Mouse (Mus musculus): ENCODE measurements at regions not wholly inside any gene's neighbourhood (a gene's known extent, or its start where the extent isn't known, plus 50 kb on each side); places are given as distances from the start of the nearest gene placed in this dataset.

GRCm38 (mm10) chr16:66013608-66014007, 198.6 kb downstream of the Vgll3 start:
- no peaks in the 10 kb centered on the region for H3K4me1 ChIP-seq (ENCODE audit: control insufficient read depth, insufficient read depth, low read length)
- 0 out of 2 replicates have a peak, but pooled peaks have one; percentile 2 for TF ChIP-seq CTCF (IDR thresholded peaks at IDR 0.05; ENCODE audit: extremely low read depth, insufficient read depth, low read length)
- no peak for TF ChIP-seq POLR2A (IDR thresholded peaks at IDR 0.05; ENCODE audit: extremely low read depth, insufficient read depth, low read length)
- H3K4me3 ChIP-seq (ENCODE audit: insufficient read depth, low read length): no peak overlapping the region
- no peak overlapping the region for H3K27ac ChIP-seq (ENCODE audit: insufficient read depth, low read length)

DNA sequence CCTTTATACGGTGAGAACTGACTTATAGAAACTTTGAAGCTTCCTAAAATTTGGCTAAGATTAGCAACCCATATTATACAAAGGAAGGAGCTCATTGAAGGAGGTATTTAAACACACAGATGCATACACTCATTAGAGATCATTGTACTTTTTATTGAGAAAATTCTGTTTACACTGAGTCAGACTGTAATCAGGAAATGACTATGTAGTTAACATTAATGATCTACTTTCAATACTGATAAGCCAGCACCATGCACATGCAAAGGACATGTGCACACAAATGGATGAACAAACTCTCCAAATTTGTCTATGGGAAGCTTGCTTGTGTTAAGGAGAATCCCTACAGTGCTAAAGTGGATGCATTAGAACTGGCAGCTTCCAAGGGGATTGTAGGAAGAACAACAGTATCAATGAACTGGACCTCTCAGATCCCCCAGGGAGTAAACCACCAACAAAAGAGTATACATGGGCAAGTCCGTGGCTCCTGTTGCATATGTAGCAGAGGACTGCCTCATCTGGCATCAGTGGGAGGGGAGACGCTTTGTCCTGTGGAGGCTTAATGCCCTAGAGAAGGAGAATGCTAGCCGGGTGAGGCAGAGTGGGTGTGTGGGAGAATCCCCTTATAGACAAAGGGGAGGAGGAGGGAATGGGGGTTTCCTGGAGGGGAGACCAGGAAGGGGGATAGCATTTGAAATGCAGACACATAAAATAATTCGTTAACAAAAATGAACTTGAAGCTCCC, 200.0 kb downstream of the Vgll3 start:
- no peak overlapping the region for H3K4me3 ChIP-seq (ENCODE audit: insufficient read depth, low read length)
- H3K27ac ChIP-seq (ENCODE audit: insufficient read depth, low read length): no peak overlapping the region
- no peaks in the 10 kb centered on the region for H3K4me1 ChIP-seq (ENCODE audit: control insufficient read depth, insufficient read depth, low read length)
- TF ChIP-seq CTCF (IDR thresholded peaks at IDR 0.05; ENCODE audit: extremely low read depth, insufficient read depth, low read length): no peak
- no peak for TF ChIP-seq POLR2A (IDR thresholded peaks at IDR 0.05; ENCODE audit: extremely low read depth, insufficient read depth, low read length)

DNA sequence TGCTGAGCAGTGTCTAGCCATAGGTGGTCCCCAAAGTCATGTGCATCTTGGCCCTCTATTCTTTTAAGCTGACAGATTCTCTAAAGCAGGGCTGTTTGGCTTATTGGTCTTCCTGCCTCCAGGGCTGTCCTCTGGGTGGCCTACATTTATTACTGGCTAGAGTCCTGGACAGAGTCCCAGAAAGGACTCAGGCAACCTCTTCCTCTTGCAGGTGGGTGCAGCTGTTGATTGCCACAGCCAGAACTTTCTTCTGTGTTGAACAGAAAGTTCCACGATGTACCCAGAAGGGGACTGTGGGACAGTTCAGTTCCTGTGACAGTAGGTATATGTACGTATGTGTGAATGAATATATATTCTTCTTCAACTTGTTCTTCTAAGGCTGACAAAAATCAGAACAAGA, 202.0 kb downstream of the Vgll3 start:
- Histone ChIP-seq H3K27ac (ENCODE audit: insufficient read depth, low read length) (no peak overlapping the region), H3K4me1 (ENCODE audit: control insufficient read depth, insufficient read depth, low read length) (no peaks in the 10 kb centered on the region), H3K4me3 (ENCODE audit: insufficient read depth, low read length) (no peak overlapping the region)
- TF ChIP-seq CTCF (IDR thresholded peaks at IDR 0.05; ENCODE audit: extremely low read depth, insufficient read depth, low read length) (no peak), POLR2A (IDR thresholded peaks at IDR 0.05; ENCODE audit: extremely low read depth, insufficient read depth, low read length) (no peak)

DNA sequence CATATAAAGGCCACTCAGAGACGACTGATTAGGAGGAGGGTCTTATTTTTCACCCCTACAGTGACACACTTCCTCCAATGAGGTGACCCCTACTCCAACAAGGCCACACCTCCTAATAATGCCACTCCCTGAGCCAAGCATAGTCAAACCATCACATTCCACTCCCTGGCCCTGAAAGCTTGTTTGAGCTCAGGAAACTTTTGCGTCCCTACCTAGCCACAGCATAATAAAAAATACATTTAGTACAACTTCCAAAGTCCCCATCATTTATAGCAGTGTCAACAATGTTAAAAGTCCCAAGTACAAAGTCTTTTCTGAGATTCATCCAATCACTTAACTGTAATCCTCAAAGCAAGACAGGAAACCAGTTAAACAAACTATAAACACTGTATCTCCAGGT, 208.3 kb downstream of the Vgll3 start:
- H3K27ac ChIP-seq (ENCODE audit: insufficient read depth, low read length): no peak overlapping the region
- no peaks in the 10 kb centered on the region for H3K4me1 ChIP-seq (ENCODE audit: control insufficient read depth, insufficient read depth, low read length)
- no peak overlapping the region for H3K4me3 ChIP-seq (ENCODE audit: insufficient read depth, low read length)
- no peak for TF ChIP-seq CTCF (IDR thresholded peaks at IDR 0.05; ENCODE audit: extremely low read depth, insufficient read depth, low read length)
- no peak for TF ChIP-seq POLR2A (IDR thresholded peaks at IDR 0.05; ENCODE audit: extremely low read depth, insufficient read depth, low read length)
